Mouse (Mus musculus) fat pad, adult 2 months (tissue): Measurements from ENCODE around the gene Rbsn.

Source experiments
- DNase-seq: peaks from one replicate; pipeline ENCODE4 v3.0.0-alpha.2; 2011; ENCODE audit warnings: low read depth, low spot score; ENCODE audit errors: extremely low read depth

Gene Rbsn

GRCm38 (mm10) chr6:92183621-92184131, 31.0 kb downstream of the Rbsn start, which contains the start of gene Mrps25:
Gene Mrps25 (minus strand): TSS chr6:92184033.
- no peak for DNase-seq

- DNase-seq = no peak
These were observed 38.3 kb downstream of the Rbsn start for GRCm38 (mm10) chr6:92176450-92176849.

- DNase-seq = no peak
These were observed 52.0 kb downstream of the Rbsn start for GRCm38 (mm10) chr6:92162724-92163123.

- DNase-seq = no peak
These were observed 55.9 kb downstream of the Rbsn start for GRCm38 (mm10) chr6:92158801-92159200.

GRCm38 (mm10) chr6:92153774-92154173, 61.0 kb downstream of the Rbsn start:
- no peak for DNase-seq

GRCm38 (mm10) chr6:92145881-92146280, 68.8 kb downstream of the Rbsn start:
- no peak for DNase-seq
